Mouse (Mus musculus): Measurements from ENCODE around the gene Hjurp. TPM values are rescaled to one million over a fixed set of nuclear protein-coding genes. Genes with fewer than 3 reads are reported as not detected.

Gene Hjurp
- total and polyA plus RNA-seq, 3 experiments: 67.6 to 80.8 (median 69.8) TPM

DNA sequence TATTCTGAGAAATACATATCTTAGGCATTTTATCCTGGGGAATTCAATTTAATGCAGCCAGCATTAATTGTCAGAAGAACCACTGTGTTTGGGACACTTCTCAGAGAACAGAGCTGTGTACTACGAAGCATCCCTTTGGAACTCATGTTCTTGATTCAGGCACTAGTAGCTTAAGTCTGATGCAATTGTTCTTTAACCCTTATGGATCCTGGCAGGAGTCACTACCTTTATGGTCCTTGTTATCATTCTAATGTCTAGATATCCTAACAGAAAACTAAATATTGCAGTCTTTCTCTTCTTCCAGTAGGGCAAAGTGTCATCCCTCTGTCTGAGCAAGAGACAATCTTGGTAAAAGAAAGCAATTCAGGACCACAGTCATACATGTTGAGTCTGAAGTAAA, 64.4 kb downstream of the Hjurp start:
- Histone ChIP-seq H3K9ac (ENCODE audit: insufficient read depth, low read depth) (no peak overlapping the region), H3K27ac (ENCODE audit: insufficient read depth, low read depth) (no peak overlapping the region), H3K9me3 (replicated peaks; ENCODE audit: low read length) (peaks cover 61% of the 10 kb centered on the region), H3K79me2 (replicated peaks; ENCODE audit: control insufficient read depth, extremely low read depth, insufficient read depth, poor library complexity, severe bottlenecking) (no peaks in the 10 kb centered on the region), H3K27me3 (replicated peaks) (no peaks in the 10 kb centered on the region), H3K4me2 (ENCODE audit: insufficient read depth, low read depth, poor library complexity, severe bottlenecking) (no peak overlapping the region), H3K4me1 (ENCODE audit: control insufficient read depth in 1 of 2, insufficient read depth in 2 of 2) (no peaks in the 10 kb centered on the region), H3K4me3 (replicated peaks in 1 of 3; ENCODE audit: low read depth in 2 of 3, low read length in 2 of 3, poor library complexity in 1 of 3) (no peak overlapping the region), H3K36me3 (replicated peaks in 1 of 2; ENCODE audit: control insufficient read depth in 1 of 2, insufficient read depth in 1 of 2, low read length in 1 of 2) (no peaks in the 10 kb centered on the region)
- DNase-seq (ENCODE audit: extremely low read depth): no peak
- TF ChIP-seq UBTF (IDR thresholded peaks at IDR 0.05; ENCODE audit: low read depth, low read length) (no peak), ELF1 (IDR thresholded peaks at IDR 0.05; ENCODE audit: low read depth, low read length) (no peak), MYC (IDR thresholded peaks at IDR 0.05; ENCODE audit: low read depth, low read length) (no peak), POLR2A (IDR thresholded peaks at IDR 0.05; ENCODE audit: low read depth, low read length) (no peak), NELFE (IDR thresholded peaks at IDR 0.05; ENCODE audit: low read depth, low read length) (no peak)
- in situ Hi-C loops (cut with MboI; ENCODE audit: low pct_ligation_motif_present, low pct_unique_long_range_greater_than_20kb, low sequenced_read_pairs): no loop called here
- dilution Hi-C loops (cut with MboI; ENCODE audit: extremely low pct_ligation_motif_present, extremely low pct_unique_long_range_greater_than_20kb, low sequenced_read_pairs): no loop called here

Other genes starting within 250 kb of the Hjurp start
- not detected in 2 replicates for gene Ugt1a10, start 222.2 kb downstream of the Hjurp start, total RNA-seq (2012; rRNA removed)
- gene Ugt1a10, start 222.2 kb downstream of the Hjurp start, total RNA-seq (2014; rRNA removed): not detected in 2 replicates
- not detected in 2 replicates for gene Ugt1a10, start 222.2 kb downstream of the Hjurp start, polyA plus RNA-seq (2012; ENCODE audit: insufficient read length, low read depth)
- gene Ugt1a9, start 206.8 kb downstream of the Hjurp start, total RNA-seq (2012; rRNA removed): not detected in 2 replicates
- not detected in 2 replicates for gene Ugt1a9, start 206.8 kb downstream of the Hjurp start, total RNA-seq (2014; rRNA removed)
- not detected in 2 replicates for gene Ugt1a9, start 206.8 kb downstream of the Hjurp start, polyA plus RNA-seq (2012; ENCODE audit: insufficient read length, low read depth)
- not detected in 2 replicates for gene Ugt1a8, start 189.8 kb downstream of the Hjurp start, total RNA-seq (2012; rRNA removed)
- gene Ugt1a8, start 189.8 kb downstream of the Hjurp start, total RNA-seq (2014; rRNA removed): not detected in 2 replicates
- gene Ugt1a8, start 189.8 kb downstream of the Hjurp start, polyA plus RNA-seq (2012; ENCODE audit: insufficient read length, low read depth): not detected in 2 replicates
- 1.3 and 2.2 TPM in 2 replicates for gene Ugt1a7c, start 182.6 kb downstream of the Hjurp start, total RNA-seq (2012; rRNA removed)
- 11.1 and 11.4 TPM in 2 replicates for gene Ugt1a7c, start 182.6 kb downstream of the Hjurp start, total RNA-seq (2014; rRNA removed)
- 15.3 and 18.3 TPM in 2 replicates for gene Ugt1a7c, start 182.6 kb downstream of the Hjurp start, polyA plus RNA-seq (2012; ENCODE audit: insufficient read length, low read depth)
- gene Ugt1a6b, start 174.4 kb downstream of the Hjurp start, total RNA-seq (2012; rRNA removed): 0.08 TPM in 1 of 2 replicates, not detected in the other
- gene Ugt1a6b, start 174.4 kb downstream of the Hjurp start, total RNA-seq (2014; rRNA removed): 0.13 TPM in 1 of 2 replicates, not detected in the other
- gene Ugt1a6b, start 174.4 kb downstream of the Hjurp start, polyA plus RNA-seq (2012; ENCODE audit: insufficient read length, low read depth): 0.26 TPM in 1 of 2 replicates, not detected in the other
- gene Ugt1a6a, start 142.8 kb downstream of the Hjurp start, total RNA-seq (2012; rRNA removed): 0.21 and 0.30 TPM in 2 replicates
- 0.19 and 0.38 TPM in 2 replicates for gene Ugt1a6a, start 142.8 kb downstream of the Hjurp start, total RNA-seq (2014; rRNA removed)
- gene Ugt1a6a, start 142.8 kb downstream of the Hjurp start, polyA plus RNA-seq (2012; ENCODE audit: insufficient read length, low read depth): 0.43 and 0.46 TPM in 2 replicates
- not detected in 2 replicates for gene Ugt1a5, start 111.6 kb downstream of the Hjurp start, total RNA-seq (2012; rRNA removed)
- gene Ugt1a5, start 111.6 kb downstream of the Hjurp start, total RNA-seq (2014; rRNA removed): not detected in 2 replicates
- gene Ugt1a5, start 111.6 kb downstream of the Hjurp start, polyA plus RNA-seq (2012; ENCODE audit: insufficient read length, low read depth): not detected in 2 replicates
- not detected in 2 replicates for gene Ugt1a2, start 77.0 kb downstream of the Hjurp start, total RNA-seq (2012; rRNA removed)
- not detected in 2 replicates for gene Ugt1a2, start 77.0 kb downstream of the Hjurp start, total RNA-seq (2014; rRNA removed)
- not detected in 2 replicates for gene Ugt1a2, start 77.0 kb downstream of the Hjurp start, polyA plus RNA-seq (2012; ENCODE audit: insufficient read length, low read depth)
- not detected in 2 replicates for gene Dnajb3, start 71.9 kb downstream of the Hjurp start, total RNA-seq (2012; rRNA removed)
- not detected in 2 replicates for gene Dnajb3, start 71.9 kb downstream of the Hjurp start, total RNA-seq (2014; rRNA removed)
- not detected in 2 replicates for gene Dnajb3, start 71.9 kb downstream of the Hjurp start, polyA plus RNA-seq (2012; ENCODE audit: insufficient read length, low read depth)
- gene Ugt1a1, start 65.7 kb downstream of the Hjurp start, total RNA-seq (2012; rRNA removed): 0.08 TPM in 1 of 2 replicates, not detected in the other
- not detected in 2 replicates for gene Ugt1a1, start 65.7 kb downstream of the Hjurp start, total RNA-seq (2014; rRNA removed)
- gene Ugt1a1, start 65.7 kb downstream of the Hjurp start, polyA plus RNA-seq (2012; ENCODE audit: insufficient read length, low read depth): 0.19 TPM in 1 of 2 replicates, not detected in the other
- gene Mroh2a, start 50.6 kb downstream of the Hjurp start, total RNA-seq (2012; rRNA removed): 0.13 and 0.17 TPM in 2 replicates
- gene Mroh2a, start 50.6 kb downstream of the Hjurp start, total RNA-seq (2014; rRNA removed): not detected in 2 replicates
- gene Mroh2a, start 50.6 kb downstream of the Hjurp start, polyA plus RNA-seq (2012; ENCODE audit: insufficient read length, low read depth): 0.78 and 1.0 TPM in 2 replicates
- gene Trpm8, start within 50 bp of the Hjurp start, total RNA-seq (2012; rRNA removed): not detected in 2 replicates
- gene Trpm8, start within 50 bp of the Hjurp start, total RNA-seq (2014; rRNA removed): not detected in 2 replicates
- not detected in 2 replicates for gene Trpm8, start within 50 bp of the Hjurp start, polyA plus RNA-seq (2012; ENCODE audit: insufficient read length, low read depth)
- gene Spp2, start 129.3 kb upstream of the Hjurp start, total RNA-seq (2012; rRNA removed): not detected in 2 replicates
- not detected in 2 replicates for gene Spp2, start 129.3 kb upstream of the Hjurp start, total RNA-seq (2014; rRNA removed)
- not detected in 2 replicates for gene Spp2, start 129.3 kb upstream of the Hjurp start, polyA plus RNA-seq (2012; ENCODE audit: insufficient read length, low read depth)
- 4.0 and 9.3 TPM in 2 replicates for gene Glrp1, start 232.4 kb upstream of the Hjurp start, total RNA-seq (2012; rRNA removed)
- gene Glrp1, start 232.4 kb upstream of the Hjurp start, total RNA-seq (2014; rRNA removed): 6.1 and 6.3 TPM in 2 replicates
- 9.1 and 11.7 TPM in 2 replicates for gene Glrp1, start 232.4 kb upstream of the Hjurp start, polyA plus RNA-seq (2012; ENCODE audit: insufficient read length, low read depth)